Mouse (Mus musculus) forebrain, embryonic 14.5 days (tissue): ENCODE results near the gene Bag1. TPM values are rescaled to one million over a fixed set of nuclear protein-coding genes. Genes with fewer than 3 reads are reported as not detected.

Source experiments
- ATAC-seq: fragments of 200-750 bp; cut with Nextera tagmentation; 2 replicates; pipeline ENCODE4 v1.8.0; 2017; ENCODE audit warnings: mild to moderate bottlenecking, moderate library complexity
- DNase-seq: peaks from one replicate; pipeline ENCODE4 v3.0.0-alpha.2; 2015; ENCODE audit warnings: low spot score
- H3K27ac ChIP-seq: fragments of 300-500 bp; sonication (generic); 2 replicates; pipeline ENCODE4 v1.5.1; 2014; ENCODE audit warnings: low read depth, mild to moderate bottlenecking, control low read depth, low read length, moderate library complexity
- H3K27me3 ChIP-seq: fragments of 300-500 bp; sonication (generic); replicated peaks from 2 replicates; pipeline ENCODE4 v1.6.1; 2014; ENCODE audit warnings: low read length, control low read depth, mixed read lengths; ENCODE audit not compliant: control insufficient read depth, insufficient read depth
- H3K36me3 ChIP-seq: fragments of 300-500 bp; sonication (generic); 2 replicates; pipeline ENCODE4 v1.6.1; 2014; ENCODE audit warnings: low read length, control low read depth; ENCODE audit not compliant: control insufficient read depth, insufficient read depth
- H3K4me1 ChIP-seq: fragments of 300-500 bp; sonication (generic); 2 replicates; pipeline ENCODE4 v1.6.1; 2014; ENCODE audit warnings: antibody characterized with exemption, low read length, control low read depth; ENCODE audit not compliant: control insufficient read depth, insufficient read depth
- H3K4me2 ChIP-seq: fragments of 300-500 bp; sonication (generic); 2 replicates; pipeline ENCODE4 v1.6.1; 2014; ENCODE audit warnings: mild to moderate bottlenecking, control low read depth, low read length
- H3K4me3 ChIP-seq: fragments of 300-500 bp; sonication (generic); 2 replicates; pipeline ENCODE4 v1.5.1; 2014; ENCODE audit warnings: low read depth, low read length, control low read depth
- H3K9ac ChIP-seq: fragments of 300-500 bp; sonication (generic); 2 replicates; pipeline ENCODE4 v1.6.1; 2014; ENCODE audit warnings: mild to moderate bottlenecking, low read length, control low read depth, moderate library complexity
- H3K9me3 ChIP-seq: fragments of 300-500 bp; sonication (generic); replicated peaks from 2 replicates; pipeline ENCODE4 v1.6.1; 2016; ENCODE audit warnings: low read length, control low read depth, mixed read lengths; ENCODE audit not compliant: control insufficient read depth
- WGBS: fragments of 180-500 bp; shearing (Covaris S2); extraction: QIAGEN DNeasy Blood & Tissue Kit; methylation state at CpG from one replicate; pipeline ENCODE4 v1.1.7; 2014; 5-methylcytosine and 5-hydroxymethylcytosine counted together
- polyA plus RNA-seq: library from polyadenylated mRNA; unstranded; fragments of >200 nt; fragmentation: Nextera tagmentation; extraction: Ambion mirVana; gene quantifications from 2 replicates; pipeline ENCODE4 v1.2.1, GENCODE M21; 2014

Gene Bag1
- polyA plus RNA-seq, 1 experiment from 2014 or later: 209 TPM

- Histone ChIP-seq H3K9ac (no peak overlapping the region), H3K27ac (no peak overlapping the region), H3K36me3 (no peaks in the 10 kb centered on the region), H3K9me3 (no peaks in the 10 kb centered on the region), H3K4me3 (no peak overlapping the region), H3K4me1 (no peaks in the 10 kb centered on the region), H3K4me2 (no peak overlapping the region), H3K27me3 (no peaks in the 10 kb centered on the region)
- ATAC-seq: no peak
- DNase-seq: no peak
- WGBS: 87% methylated on average over 4 of the region's 4 CpGs
Observed at GRCm38 (mm10) chr4:40900612-40901011, 47.5 kb downstream of the Bag1 start.

GRCm38 (mm10) chr4:40900071-40900470, 48.0 kb downstream of the Bag1 start:
- H3K27me3 ChIP-seq: no peaks in the 10 kb centered on the region
- WGBS: 98% methylated on average over 3 of the region's 3 CpGs

GRCm38 (mm10) chr4:40899264-40899663, 48.8 kb downstream of the Bag1 start:
- Histone ChIP-seq H3K9ac (no peak overlapping the region), H3K27ac (no peak overlapping the region), H3K4me1 (no peaks in the 10 kb centered on the region), H3K9me3 (no peaks in the 10 kb centered on the region), H3K4me2 (no peak overlapping the region), H3K27me3 (no peaks in the 10 kb centered on the region), H3K36me3 (no peaks in the 10 kb centered on the region), H3K4me3 (no peak overlapping the region)
- 74% methylated on average over 2 of the region's 2 CpGs for WGBS
- DNase-seq: no peak
- no peak for ATAC-seq

More at GRCm38 (mm10) chr4:40900071-40900470, 48.0 kb downstream of the Bag1 start:
- Histone ChIP-seq H3K27ac (no peak overlapping the region), H3K9ac (no peak overlapping the region), H3K4me1 (no peaks in the 10 kb centered on the region), H3K4me2 (no peak overlapping the region), H3K4me3 (no peak overlapping the region), H3K36me3 (no peaks in the 10 kb centered on the region), H3K9me3 (no peaks in the 10 kb centered on the region)
- DNase-seq (no peak), ATAC-seq (no peak)

GRCm38 (mm10) chr4:40898476-40899044, 49.5 kb downstream of the Bag1 start:
- H3K9me3 ChIP-seq: no peaks in the 10 kb centered on the region
- H3K27me3 ChIP-seq: no peaks in the 10 kb centered on the region
- no peak overlapping the region for H3K9ac ChIP-seq
- H3K27ac ChIP-seq: no peak overlapping the region
- 80% methylated on average over 6 of the region's 6 CpGs for WGBS
- H3K4me2 ChIP-seq: no peak overlapping the region
- ATAC-seq (no peak), DNase-seq (no peak)
- no peak overlapping the region for H3K4me3 ChIP-seq
- no peaks in the 10 kb centered on the region for H3K36me3 ChIP-seq
- H3K4me1 ChIP-seq: no peaks in the 10 kb centered on the region

- no peak overlapping the region for H3K9ac ChIP-seq
- no peaks in the 10 kb centered on the region for H3K27me3 ChIP-seq
- DNase-seq: no peak
- no peak overlapping the region for H3K27ac ChIP-seq
- no peaks in the 10 kb centered on the region for H3K4me1 ChIP-seq
- WGBS: 95% methylated on average over 2 of the region's 2 CpGs
- H3K4me2 ChIP-seq: no peak overlapping the region
- H3K36me3 ChIP-seq: no peaks in the 10 kb centered on the region
- no peak overlapping the region for H3K4me3 ChIP-seq
- no peak for ATAC-seq
- H3K9me3 ChIP-seq: no peaks in the 10 kb centered on the region
Observed at GRCm38 (mm10) chr4:40895646-40896045, 52.4 kb downstream of the Bag1 start.

- no peaks in the 10 kb centered on the region for H3K4me1 ChIP-seq
- ATAC-seq: no peak
- no peaks in the 10 kb centered on the region for H3K9me3 ChIP-seq
- no peak overlapping the region for H3K27ac ChIP-seq
- H3K9ac ChIP-seq: no peak overlapping the region
- no peaks in the 10 kb centered on the region for H3K36me3 ChIP-seq
- H3K4me2 ChIP-seq: no peak overlapping the region
- no peaks in the 10 kb centered on the region for H3K27me3 ChIP-seq
- DNase-seq: no peak
- H3K4me3 ChIP-seq: no peak overlapping the region
- WGBS: 88% methylated on average over 3 of the region's 3 CpGs
Observed at GRCm38 (mm10) chr4:40895118-40895517, 53.0 kb downstream of the Bag1 start.

- Histone ChIP-seq H3K27me3 (no peaks in the 10 kb centered on the region), H3K36me3 (no peaks in the 10 kb centered on the region), H3K4me3 (no peak overlapping the region), H3K9me3 (no peaks in the 10 kb centered on the region), H3K4me2 (no peak overlapping the region), H3K27ac (no peak overlapping the region), H3K9ac (no peak overlapping the region), H3K4me1 (no peaks in the 10 kb centered on the region)
- DNase-seq (no peak), ATAC-seq (no peak)
- 85% methylated on average over 5 of the region's 5 CpGs for WGBS
Observed at GRCm38 (mm10) chr4:40891206-40891605, 56.9 kb downstream of the Bag1 start.

GRCm38 (mm10) chr4:40889983-40890382, 58.1 kb downstream of the Bag1 start:
- Histone ChIP-seq H3K27me3 (no peaks in the 10 kb centered on the region), H3K27ac (no peak overlapping the region), H3K36me3 (no peaks in the 10 kb centered on the region), H3K9me3 (no peaks in the 10 kb centered on the region), H3K4me3 (no peak overlapping the region), H3K9ac (no peak overlapping the region), H3K4me2 (no peak overlapping the region), H3K4me1 (no peaks in the 10 kb centered on the region)
- ATAC-seq: no peak
- 93% methylated on average over 4 of the region's 4 CpGs for WGBS
- DNase-seq: no peak

- Histone ChIP-seq H3K4me1 (no peaks in the 10 kb centered on the region), H3K4me2 (no peak overlapping the region), H3K36me3 (no peaks in the 10 kb centered on the region), H3K4me3 (no peak overlapping the region), H3K9me3 (no peaks in the 10 kb centered on the region), H3K27ac (no peak overlapping the region), H3K27me3 (no peaks in the 10 kb centered on the region), H3K9ac (no peak overlapping the region)
- 82% methylated on average over 3 of the region's 3 CpGs for WGBS
- ATAC-seq (no peak), DNase-seq (no peak)
Observed at GRCm38 (mm10) chr4:40889252-40889651, 58.8 kb downstream of the Bag1 start.
